Mouse (Mus musculus) hindbrain, embryonic 10.5 days (tissue): ENCODE data around the gene Bet1l. TPM values are rescaled to one million over a fixed set of nuclear protein-coding genes. Genes with fewer than 3 reads are reported as not detected.

Experiments used
- DNase-seq: peaks from one replicate; pipeline ENCODE4 v3.0.0-alpha.2; 2017; ENCODE audit warnings: low spot score
- H3K27ac ChIP-seq: fragments of 300-500 bp; sonication (generic); 2 replicates; pipeline ENCODE4 v1.5.1; 2016; ENCODE audit warnings: mild to moderate bottlenecking, moderate library complexity
- H3K27me3 ChIP-seq: fragments of 300-500 bp; sonication (generic); 2 replicates; pipeline ENCODE4 v1.6.1; 2016; ENCODE audit warnings: mild to moderate bottlenecking; ENCODE audit not compliant: poor library complexity, insufficient read depth, severe bottlenecking
- H3K36me3 ChIP-seq: fragments of 300-500 bp; sonication (generic); 2 replicates; pipeline ENCODE4 v1.6.1; 2016; ENCODE audit warnings: mild to moderate bottlenecking, moderate library complexity
- H3K4me1 ChIP-seq: fragments of 300-500 bp; sonication (generic); replicated peaks from 2 replicates; pipeline ENCODE4 v1.6.1; 2016; ENCODE audit warnings: mild to moderate bottlenecking
- H3K4me3 ChIP-seq: fragments of 300-500 bp; sonication (generic); 2 replicates; pipeline ENCODE4 v1.5.1; 2016; ENCODE audit warnings: mild to moderate bottlenecking, moderate library complexity
- H3K9me3 ChIP-seq: fragments of 300-500 bp; sonication (generic); 2 replicates; pipeline ENCODE4 v1.6.1; 2016; ENCODE audit warnings: mild to moderate bottlenecking, moderate library complexity
- WGBS: fragments of 180-500 bp; shearing (Covaris S2); methylation state at CpG from one replicate; pipeline ENCODE4 v1.1.7; 2016; 5-methylcytosine and 5-hydroxymethylcytosine counted together
- polyA plus RNA-seq: library from polyadenylated mRNA; unstranded; fragments of >200 nt; fragmentation: Nextera tagmentation; extraction: Ambion mirVana; gene quantifications from 2 replicates; pipeline ENCODE4 v1.2.1, GENCODE M21; 2016

The Bet1l gene
- polyA plus RNA-seq, 1 experiment from 2014 or later: 28.8 TPM

DNA sequence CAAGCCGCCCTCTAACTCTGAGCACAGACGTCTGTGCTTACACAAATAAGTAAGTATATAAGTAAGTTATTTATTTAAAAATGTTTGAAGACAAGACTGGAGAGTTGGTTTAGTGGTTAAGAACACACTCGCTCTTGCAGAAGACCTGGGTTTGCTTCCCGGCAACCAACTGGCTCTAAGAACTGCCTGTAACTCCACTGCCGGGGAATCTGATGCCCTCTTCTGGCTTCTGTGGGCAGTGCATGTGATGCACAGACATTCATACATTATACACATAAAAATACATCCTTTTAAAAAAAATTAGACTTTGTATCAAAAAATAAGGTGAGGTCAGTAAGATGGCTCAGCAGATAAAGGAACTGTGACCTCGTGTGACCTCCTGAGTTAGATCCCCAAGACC lies 46.9 kb downstream of the Bet1l start:
- no peaks in the 10 kb centered on the region for H3K4me1 ChIP-seq
- DNase-seq: no peak
- H3K27ac ChIP-seq: no peak overlapping the region
- 90% methylated on average over 6 of the region's 6 CpGs for WGBS
- no peak overlapping the region for H3K4me3 ChIP-seq
- H3K27me3 ChIP-seq: no peaks in the 10 kb centered on the region
- H3K9me3 ChIP-seq: no peaks in the 10 kb centered on the region
- H3K36me3 ChIP-seq: peaks cover 29% of the 10 kb centered on the region

DNA sequence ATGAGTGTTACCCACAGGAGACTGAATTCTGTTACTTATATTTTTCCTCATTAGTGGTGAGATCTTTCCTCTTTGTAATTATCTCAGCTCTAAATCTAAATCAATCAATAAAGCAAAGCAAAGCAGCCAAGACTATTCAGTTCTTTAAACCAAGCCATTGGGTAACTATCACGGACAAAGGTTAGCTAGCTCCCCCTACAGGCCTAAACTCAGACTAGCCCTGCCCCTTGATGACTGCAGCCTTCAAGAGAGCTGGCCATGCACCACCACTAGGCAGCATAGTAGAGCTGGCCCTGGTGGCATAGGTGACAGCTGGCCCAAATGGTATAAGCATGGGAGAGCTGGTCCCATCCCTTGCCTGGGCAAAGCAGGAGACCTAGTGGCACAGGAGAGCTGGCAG lies 51.7 kb downstream of the Bet1l start:
- H3K27ac ChIP-seq: no peak overlapping the region
- H3K27me3 ChIP-seq: no peaks in the 10 kb centered on the region
- H3K9me3 ChIP-seq: no peaks in the 10 kb centered on the region
- H3K36me3 ChIP-seq: peaks cover 5% of the 10 kb centered on the region
- 13% methylated on average over 1 of the region's 1 CpGs for WGBS
- no peak overlapping the region for H3K4me3 ChIP-seq
- H3K4me1 ChIP-seq: no peaks in the 10 kb centered on the region
- DNase-seq: peak; percentile 23

Other genes starting within 250 kb of the Bet1l start
- gene Olfr61, start 228.6 kb downstream of the Bet1l start, polyA plus RNA-seq: not detected in 2 replicates
- not detected in 2 replicates for gene Olfr53, start 211.1 kb downstream of the Bet1l start, polyA plus RNA-seq
- gene Olfr539, start 197.6 kb downstream of the Bet1l start, polyA plus RNA-seq: 0.01 TPM in 1 of 2 replicates, not detected in the other
- gene Olfr45, start 175.6 kb downstream of the Bet1l start, polyA plus RNA-seq: not detected in 2 replicates
- not detected in 2 replicates for gene Olfr541, start 160.3 kb downstream of the Bet1l start, polyA plus RNA-seq
- not detected in 2 replicates for gene Cyp2e1, start 93.8 kb downstream of the Bet1l start, polyA plus RNA-seq
- gene Syce1, start 69.7 kb downstream of the Bet1l start, polyA plus RNA-seq: 0.27 TPM in 1 of 2 replicates, not detected in the other
- gene Zfp941, start 35.4 kb downstream of the Bet1l start, polyA plus RNA-seq: 3.5 and 5.1 TPM in 2 replicates
- gene Urah, start 22.6 kb downstream of the Bet1l start, polyA plus RNA-seq: 0.71 and 0.97 TPM in 2 replicates
- not detected in 2 replicates for gene Scgb1c1, start 12.0 kb downstream of the Bet1l start, polyA plus RNA-seq
- gene Odf3, start 9.8 kb downstream of the Bet1l start, polyA plus RNA-seq: not detected in 2 replicates
- not detected in 2 replicates for gene Gm45785, start 1.2 kb downstream of the Bet1l start, polyA plus RNA-seq
- 67.0 and 81.7 TPM in 2 replicates for gene Ric8a, start 620 bp downstream of the Bet1l start, polyA plus RNA-seq
- gene Psmd13, start 24.4 kb upstream of the Bet1l start, polyA plus RNA-seq: 325 and 344 TPM in 2 replicates
- gene Sirt3, start 24.7 kb upstream of the Bet1l start, polyA plus RNA-seq: 27.3 and 28.3 TPM in 2 replicates
- not detected in 2 replicates for gene Cox8b, start 42.9 kb upstream of the Bet1l start, polyA plus RNA-seq
- 0.21 TPM in 1 of 2 replicates, not detected in the other for gene Nlrp6, start 63.3 kb upstream of the Bet1l start, polyA plus RNA-seq
- gene Pgghg, start 83.8 kb upstream of the Bet1l start, polyA plus RNA-seq: 16.8 and 17.0 TPM in 2 replicates
- gene Ifitm5, start 92.7 kb upstream of the Bet1l start, polyA plus RNA-seq: 1.3 and 2.7 TPM in 2 replicates
- gene Gm45717, start 98.4 kb upstream of the Bet1l start, polyA plus RNA-seq: 0.35 and 0.80 TPM in 2 replicates
- gene Ifitm2, start 98.4 kb upstream of the Bet1l start, polyA plus RNA-seq: 388 and 494 TPM in 2 replicates
- 5.1 and 6.9 TPM in 2 replicates for gene Ifitm1, start 109.6 kb upstream of the Bet1l start, polyA plus RNA-seq
- gene Ifitm3, start 153.2 kb upstream of the Bet1l start, polyA plus RNA-seq: 21.0 and 23.9 TPM in 2 replicates
- not detected in 2 replicates for gene Ifitm6, start 160.3 kb upstream of the Bet1l start, polyA plus RNA-seq
- not detected in 2 replicates for gene Gm17387, start 171.6 kb upstream of the Bet1l start, polyA plus RNA-seq
- 26.4 and 35.1 TPM in 2 replicates for gene B4galnt4, start 203.5 kb upstream of the Bet1l start, polyA plus RNA-seq
- gene Pkp3, start 220.6 kb upstream of the Bet1l start, polyA plus RNA-seq: 5.1 and 5.2 TPM in 2 replicates
- gene Sigirr, start 243.0 kb upstream of the Bet1l start, polyA plus RNA-seq: 1.9 and 2.7 TPM in 2 replicates